Mouse (Mus musculus): Measurements from ENCODE around the gene Sdccag8. TPM values are rescaled to one million over a fixed set of nuclear protein-coding genes. Genes with fewer than 3 reads are reported as not detected.

Gene Sdccag8
- 19.1 and 19.6 TPM in 2 replicates for polyA plus RNA-seq (2015; fragmentation: Nextera tagmentation; extraction: Ambion mirVana)

DNA sequence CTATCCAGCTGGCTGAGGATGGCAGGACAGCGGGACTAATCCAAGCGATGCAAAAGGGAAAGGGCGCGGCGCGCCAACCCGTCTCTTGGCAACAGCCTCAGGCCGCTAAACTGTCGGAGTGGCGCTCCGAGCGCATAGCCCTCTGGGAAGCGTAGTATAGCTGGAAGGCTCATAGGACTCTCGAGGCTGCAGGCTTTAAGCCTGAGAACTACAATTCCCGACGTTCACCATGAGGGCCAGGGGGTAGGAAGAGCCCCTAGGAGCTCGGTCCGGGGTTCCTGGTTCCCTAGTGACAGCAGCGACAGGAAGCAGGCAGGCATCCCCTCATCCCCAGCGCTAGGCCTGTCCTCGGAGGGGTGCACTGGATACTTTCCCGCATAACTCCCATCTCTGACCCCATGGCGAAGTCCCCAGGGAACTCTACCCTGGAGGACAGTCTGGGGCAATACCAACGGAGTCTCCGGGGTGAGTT lies at the start of gene Sdccag8:
Gene Sdccag8 (plus strand): TSS at position 70 of the 472 bp plus-strand sequence.
- WGBS, result under 1% methylated on average over 25 of the region's 25 CpGs
- ATAC-seq (ENCODE audit: insufficient number of reproducible peaks, insufficient read depth, low FRiP score, low TSS enrichment, low read depth), result peak; percentile 95

GRCm38 (mm10) chr1:176774533-176774932 lies 39.9 kb upstream of the Sdccag8 start:
- no peak overlapping the region for H3K27ac ChIP-seq
- no peaks in the 10 kb centered on the region for H3K27me3 ChIP-seq
- H3K9me3 ChIP-seq, result no peaks in the 10 kb centered on the region
- no peak overlapping the region for H3K9ac ChIP-seq
- 86% methylated on average over 4 of the region's 4 CpGs for WGBS
- no peak overlapping the region for H3K4me2 ChIP-seq
- H3K4me3 ChIP-seq, result no peak overlapping the region
- H3K4me1 ChIP-seq, result no peaks in the 10 kb centered on the region
- peaks cover 43% of the 10 kb centered on the region for H3K36me3 ChIP-seq
- no peak for ATAC-seq (ENCODE audit: insufficient number of reproducible peaks, insufficient read depth, low FRiP score, low TSS enrichment, low read depth)

More for the DNA sequence above, at the start of gene Sdccag8:
- H3K27ac ChIP-seq, result peak within 1 kb of the TSS; percentile 98
- H3K36me3 ChIP-seq, result no peaks in the 10 kb centered on the region
- H3K4me3 ChIP-seq, result peak within 1 kb of the TSS; percentile 92
- H3K9ac ChIP-seq, result peak within 1 kb of the TSS; percentile 92
- H3K9me3 ChIP-seq, result no peaks in the 10 kb centered on the region
- H3K4me2 ChIP-seq, result peak within 1 kb of the TSS; percentile 77
- H3K4me1 ChIP-seq, result peaks cover 11% of the 10 kb centered on the region
- H3K27me3 ChIP-seq, result no peaks in the 10 kb centered on the region

DNA sequence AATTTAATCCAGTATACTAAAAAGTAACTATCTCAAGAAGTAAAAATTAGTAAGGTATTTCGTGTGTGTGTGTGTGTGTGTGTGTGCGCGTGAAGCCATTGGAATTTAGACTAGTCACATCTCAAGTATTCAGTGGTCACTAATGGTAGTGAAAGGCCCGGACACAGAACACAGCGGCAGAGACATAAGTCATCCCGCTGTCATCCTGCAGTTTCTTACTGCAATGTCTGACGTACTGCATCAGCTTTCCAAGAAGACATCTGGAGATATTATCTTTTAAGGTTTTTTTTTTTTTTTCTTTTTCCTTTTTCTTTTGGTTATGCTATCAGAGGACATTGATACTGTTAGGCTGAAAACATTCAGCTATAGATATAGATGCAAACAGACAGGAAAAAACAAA lies 25.1 kb upstream of the Sdccag8 start:
- no peak overlapping the region for H3K27ac ChIP-seq
- H3K4me1 ChIP-seq, result no peaks in the 10 kb centered on the region
- 91% methylated on average over 7 of the region's 7 CpGs for WGBS
- H3K4me3 ChIP-seq, result no peak overlapping the region
- no peak overlapping the region for H3K9ac ChIP-seq
- peaks cover 27% of the 10 kb centered on the region for H3K36me3 ChIP-seq
- H3K4me2 ChIP-seq, result no peak overlapping the region
- no peaks in the 10 kb centered on the region for H3K27me3 ChIP-seq
- no peak for ATAC-seq (ENCODE audit: insufficient number of reproducible peaks, insufficient read depth, low FRiP score, low TSS enrichment, low read depth)
- no peaks in the 10 kb centered on the region for H3K9me3 ChIP-seq

GRCm38 (mm10) chr1:176792175-176792574 lies 22.3 kb upstream of the Sdccag8 start:
- WGBS, result 97% methylated on average over 1 of the region's 1 CpGs
- Histone ChIP-seq H3K4me1 (peaks cover 4% of the 10 kb centered on the region; the same call in 1 of the 2 replicates), H3K9ac (no peak overlapping the region), H3K27ac (no peak overlapping the region), H3K4me2 (no peak overlapping the region), H3K9me3 (no peaks in the 10 kb centered on the region), H3K4me3 (no peak overlapping the region), H3K27me3 (no peaks in the 10 kb centered on the region), H3K36me3 (peaks cover 26% of the 10 kb centered on the region)
- ATAC-seq (ENCODE audit: insufficient number of reproducible peaks, insufficient read depth, low FRiP score, low TSS enrichment, low read depth), result no peak

DNA sequence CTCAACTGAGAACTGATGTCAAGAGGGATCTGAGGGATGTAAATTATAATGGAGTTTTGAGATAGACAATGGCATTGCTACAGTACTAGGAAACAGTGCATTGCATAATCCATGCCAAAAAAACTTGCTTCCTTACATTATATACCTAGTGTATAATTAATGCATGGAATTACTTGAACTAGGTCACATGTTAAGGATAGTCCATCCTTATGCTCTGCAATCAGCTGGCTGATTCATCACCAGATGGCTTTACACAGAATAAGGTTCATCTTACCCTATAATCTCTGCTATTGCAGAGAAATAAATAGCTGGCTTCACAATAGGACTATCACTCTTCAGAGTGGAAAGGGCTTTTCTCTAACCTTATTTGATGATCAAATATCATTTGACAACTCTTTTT lies 15.8 kb upstream of the Sdccag8 start:
- Histone ChIP-seq H3K27ac (no peak overlapping the region), H3K4me1 (peaks cover 19% of the 10 kb centered on the region), H3K4me2 (no peak overlapping the region), H3K9ac (no peak overlapping the region), H3K9me3 (no peaks in the 10 kb centered on the region), H3K36me3 (peaks cover 4% of the 10 kb centered on the region; the same call in 1 of the 2 replicates), H3K27me3 (no peaks in the 10 kb centered on the region), H3K4me3 (no peak overlapping the region)
- no peak for ATAC-seq (ENCODE audit: insufficient number of reproducible peaks, insufficient read depth, low FRiP score, low TSS enrichment, low read depth)

GRCm38 (mm10) chr1:176800728-176801365 lies 13.6 kb upstream of the Sdccag8 start:
- peaks cover 4% of the 10 kb centered on the region; the same call in 1 of the 2 replicates for H3K36me3 ChIP-seq
- no peak overlapping the region for H3K27ac ChIP-seq
- no peaks in the 10 kb centered on the region for H3K27me3 ChIP-seq
- H3K4me3 ChIP-seq, result no peak overlapping the region
- no peak overlapping the region for H3K9ac ChIP-seq
- WGBS, result 7% methylated on average over 2 of the region's 2 CpGs
- no peaks in the 10 kb centered on the region for H3K9me3 ChIP-seq
- peaks cover 15% of the 10 kb centered on the region for H3K4me1 ChIP-seq
- H3K4me2 ChIP-seq, result peak overlapping the region; percentile 27
- 0 out of 2 replicates have a peak, but pooled peaks have one; percentile 37 for ATAC-seq (ENCODE audit: insufficient number of reproducible peaks, insufficient read depth, low FRiP score, low TSS enrichment, low read depth)

DNA sequence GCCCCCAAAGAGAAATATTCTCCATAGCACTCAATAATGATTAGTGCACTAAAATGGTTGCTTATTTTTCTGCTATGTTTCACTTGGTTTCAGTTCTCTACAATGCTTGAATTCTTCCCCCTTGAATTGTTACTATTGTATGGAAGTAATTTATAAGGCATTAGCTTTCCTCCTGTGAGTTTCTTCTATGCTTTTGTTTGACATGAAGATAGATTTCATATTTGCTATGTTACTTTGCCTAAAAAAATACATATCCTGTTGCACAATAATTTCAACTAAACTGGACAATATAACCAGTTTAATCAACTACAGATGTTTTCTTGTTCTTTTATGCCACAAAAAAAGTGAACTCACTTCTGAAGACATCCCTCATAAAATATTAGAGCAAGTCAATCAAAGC lies 4.3 kb upstream of the Sdccag8 start:
- Histone ChIP-seq H3K9ac (no peak overlapping the region), H3K4me2 (no peak overlapping the region), H3K36me3 (no peaks in the 10 kb centered on the region), H3K27me3 (no peaks in the 10 kb centered on the region), H3K4me1 (peaks cover 21% of the 10 kb centered on the region), H3K27ac (no peak overlapping the region), H3K4me3 (no peak overlapping the region), H3K9me3 (no peaks in the 10 kb centered on the region)
- ATAC-seq (ENCODE audit: insufficient number of reproducible peaks, insufficient read depth, low FRiP score, low TSS enrichment, low read depth), result no peak

GRCm38 (mm10) chr1:176811892-176812291 lies 2.6 kb upstream of the Sdccag8 start:
- no peaks in the 10 kb centered on the region for H3K27me3 ChIP-seq
- no peak overlapping the region for H3K27ac ChIP-seq
- H3K4me1 ChIP-seq, result peaks cover 17% of the 10 kb centered on the region
- H3K36me3 ChIP-seq, result no peaks in the 10 kb centered on the region
- H3K4me3 ChIP-seq, result peak overlapping the region; percentile 92
- H3K9me3 ChIP-seq, result no peaks in the 10 kb centered on the region
- H3K9ac ChIP-seq, result no peak overlapping the region
- peak overlapping the region; percentile 77 for H3K4me2 ChIP-seq
- ATAC-seq (ENCODE audit: insufficient number of reproducible peaks, insufficient read depth, low FRiP score, low TSS enrichment, low read depth), result no peak
- 82% methylated on average over 3 of the region's 3 CpGs for whole genome bisulfite sequencing

- Histone ChIP-seq H3K9ac (peak overlapping the region; percentile 92), H3K9me3 (no peaks in the 10 kb centered on the region), H3K27ac (peak overlapping the region; percentile 98), H3K4me1 (peaks cover 16% of the 10 kb centered on the region), H3K4me3 (peak overlapping the region; percentile 92), H3K4me2 (peak overlapping the region; percentile 77), H3K36me3 (no peaks in the 10 kb centered on the region), H3K27me3 (no peaks in the 10 kb centered on the region)
- WGBS, result 16% methylated on average over 11 of the region's 11 CpGs
- ATAC-seq (ENCODE audit: insufficient number of reproducible peaks, insufficient read depth, low FRiP score, low TSS enrichment, low read depth), result no peak
Measured at GRCm38 (mm10) chr1:176812491-176813291, 1.8 kb upstream of the Sdccag8 start.

- H3K27ac ChIP-seq, result peak overlapping the region; percentile 98
- peak; percentile 44 for ATAC-seq (ENCODE audit: insufficient number of reproducible peaks, insufficient read depth, low FRiP score, low TSS enrichment, low read depth)
- H3K9ac ChIP-seq, result peak overlapping the region; percentile 92
- under 1% methylated on average over 60 of the region's 75 CpGs for WGBS
- no peaks in the 10 kb centered on the region for H3K9me3 ChIP-seq
- H3K4me2 ChIP-seq, result peak overlapping the region; percentile 77
- no peaks in the 10 kb centered on the region for H3K36me3 ChIP-seq
- H3K4me3 ChIP-seq, result peak overlapping the region; percentile 92
- no peaks in the 10 kb centered on the region for H3K27me3 ChIP-seq
- peaks cover 16% of the 10 kb centered on the region for H3K4me1 ChIP-seq
Measured at GRCm38 (mm10) chr1:176813292-176814035, 996 bp upstream of the Sdccag8 start.

DNA sequence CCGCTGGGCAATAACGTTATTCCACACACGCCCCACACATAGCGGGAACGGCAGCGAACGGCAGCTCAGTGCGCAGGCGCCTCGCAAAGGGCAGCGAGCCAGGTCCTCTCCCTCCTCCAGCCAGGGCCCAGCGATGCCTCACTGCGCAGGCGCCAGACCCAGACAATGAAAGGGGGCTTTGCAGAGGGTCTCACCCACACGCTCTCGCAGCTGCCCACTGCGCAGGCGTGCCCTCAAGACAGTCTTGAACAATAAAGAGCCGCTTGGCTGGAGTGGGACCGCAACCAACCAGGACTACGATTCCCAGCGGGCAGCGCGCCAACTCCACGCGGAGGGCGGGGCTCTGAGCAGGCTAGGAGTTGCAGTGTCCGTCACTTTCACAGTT lies 432 bp upstream of the Sdccag8 start, which contains the start of gene Cep170:
Gene Cep170 (minus strand): TSS at position 32 of the 385 bp plus-strand sequence.
- Histone ChIP-seq H3K4me3 (peak within 1 kb of the TSS; percentile 92), H3K4me1 (peaks cover 14% of the 10 kb centered on the region), H3K27ac (peak within 1 kb of the TSS; percentile 98), H3K4me2 (peak within 1 kb of the TSS; percentile 77), H3K36me3 (no peaks in the 10 kb centered on the region), H3K27me3 (no peaks in the 10 kb centered on the region), H3K9me3 (no peaks in the 10 kb centered on the region), H3K9ac (peak within 1 kb of the TSS; percentile 92)
- under 1% methylated on average over 26 of the region's 28 CpGs for WGBS
- peak; percentile 98 for ATAC-seq (ENCODE audit: insufficient number of reproducible peaks, insufficient read depth, low FRiP score, low TSS enrichment, low read depth)
